Mouse (Mus musculus) heart, embryonic 11.5 days (tissue): ENCODE results near the gene Donson. TPM values are rescaled to one million over a fixed set of nuclear protein-coding genes. Genes with fewer than 3 reads are reported as not detected.

Experiments used
- ATAC-seq: fragments of 200-750 bp; cut with Nextera tagmentation; replicated peaks from 2 replicates; pipeline ENCODE4 v1.8.0; 2017; ENCODE audit warnings: moderate library complexity; ENCODE audit not compliant: insufficient number of reproducible peaks, low FRiP score, low TSS enrichment
- H3K27ac ChIP-seq: fragments of 300-500 bp; sonication (generic); 2 replicates; pipeline ENCODE4 v1.5.1; 2014; ENCODE audit warnings: mild to moderate bottlenecking, low read depth, low read length
- H3K27me3 ChIP-seq: fragments of 300-500 bp; sonication (generic); 2 replicates; pipeline ENCODE4 v1.6.1; 2014; ENCODE audit warnings: mild to moderate bottlenecking, low read length, mixed read lengths; ENCODE audit not compliant: control insufficient read depth, insufficient read depth
- H3K36me3 ChIP-seq: fragments of 300-500 bp; sonication (generic); 2 replicates; pipeline ENCODE4 v1.6.1; 2014; ENCODE audit warnings: mild to moderate bottlenecking, low read length, moderate library complexity, mixed read lengths; ENCODE audit not compliant: control insufficient read depth, insufficient read depth
- H3K4me1 ChIP-seq: fragments of 300-500 bp; sonication (generic); 2 replicates; pipeline ENCODE4 v1.6.1; 2014; ENCODE audit warnings: low read length; ENCODE audit not compliant: control insufficient read depth, insufficient read depth
- H3K4me2 ChIP-seq: fragments of 300-500 bp; sonication (generic); 2 replicates; pipeline ENCODE4 v1.6.1; 2014; ENCODE audit warnings: mild to moderate bottlenecking, moderate library complexity
- H3K4me3 ChIP-seq: fragments of 300-500 bp; sonication (generic); 2 replicates; pipeline ENCODE4 v1.5.1; 2014; ENCODE audit warnings: low read depth, low read length
- H3K9ac ChIP-seq: fragments of 300-500 bp; sonication (generic); 2 replicates; pipeline ENCODE4 v1.6.1; 2014; ENCODE audit warnings: mild to moderate bottlenecking, low read depth, low read length, moderate library complexity
- H3K9me3 ChIP-seq: fragments of 300-500 bp; sonication (generic); replicated peaks from 2 replicates; pipeline ENCODE4 v1.6.1; 2016; ENCODE audit warnings: low read length; ENCODE audit not compliant: control insufficient read depth
- WGBS: fragments of 180-500 bp; shearing (Covaris S2); extraction: QIAGEN DNeasy Blood & Tissue Kit; methylation state at CpG from one replicate; pipeline ENCODE4 v1.1.7; 2014; ENCODE audit not compliant: insufficient replicate concordance; 5-methylcytosine and 5-hydroxymethylcytosine counted together
- polyA plus RNA-seq: library from polyadenylated mRNA; unstranded; fragments of >200 nt; fragmentation: Nextera tagmentation; extraction: Ambion mirVana; gene quantifications from 2 replicates; pipeline ENCODE4 v1.2.1, GENCODE M21; 2014

Gene Donson
- polyA plus RNA-seq, 1 experiment from 2014 or later: 20.7 TPM

GRCm38 (mm10) chr16:91728123-91729065, 39.8 kb upstream of the Donson start, which contains the start of gene Cryzl1:
Gene Cryzl1, minus strand, starts transcription at chr16:91728975.
- WGBS: under 1% methylated on average over 46 of the region's 46 CpGs
- Histone ChIP-seq H3K27ac (peak within 1 kb of the TSS; percentile 91), H3K27me3 (no peaks in the 10 kb centered on the region), H3K4me1 (peaks cover 19% of the 10 kb centered on the region), H3K9ac (peak within 1 kb of the TSS; percentile 80), H3K9me3 (no peaks in the 10 kb centered on the region), H3K4me2 (peak within 1 kb of the TSS; percentile 79), H3K36me3 (peaks cover 2% of the 10 kb centered on the region; the same call in 1 of the 2 replicates), H3K4me3 (peak within 1 kb of the TSS; percentile 82)
- ATAC-seq: peak; percentile 94

GRCm38 (mm10) chr16:91727433-91727832, 38.9 kb upstream of the Donson start:
- ATAC-seq: no peak
- whole genome bisulfite sequencing: 90% methylated on average over 15 of the region's 15 CpGs
- Histone ChIP-seq H3K9me3 (no peaks in the 10 kb centered on the region), H3K4me2 (peak overlapping the region; percentile 75), H3K36me3 (peaks cover 2% of the 10 kb centered on the region; the same call in 1 of the 2 replicates), H3K9ac (no peak overlapping the region), H3K4me1 (peaks cover 19% of the 10 kb centered on the region), H3K27me3 (no peaks in the 10 kb centered on the region), H3K27ac (0 out of 2 replicates have a peak overlapping the region, but pooled peaks have one; percentile 64), H3K4me3 (peak overlapping the region; percentile 82)

DNA sequence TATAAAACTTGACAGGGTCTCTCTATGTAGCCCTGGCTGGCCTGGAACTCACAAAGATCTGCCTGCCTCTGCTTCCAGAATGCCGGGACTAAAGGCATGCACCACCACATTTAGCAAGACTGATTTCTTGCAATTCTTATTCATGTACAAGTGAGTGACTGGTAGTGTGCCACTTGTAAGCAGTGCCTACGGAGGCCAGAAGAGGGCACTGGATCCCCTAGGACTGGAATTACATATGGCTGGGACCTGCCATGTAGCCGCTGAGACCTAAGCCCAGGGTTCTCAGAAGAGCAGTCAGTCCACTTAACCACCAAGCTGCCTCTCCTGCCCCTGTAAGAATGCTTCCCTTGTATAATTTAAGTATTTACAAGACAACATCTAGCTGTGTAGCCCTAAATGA, 35.7 kb upstream of the Donson start:
- peaks cover 2% of the 10 kb centered on the region; the same call in 1 of the 2 replicates for H3K36me3 ChIP-seq
- no peaks in the 10 kb centered on the region for H3K27me3 ChIP-seq
- peaks cover 7% of the 10 kb centered on the region; the same call in 1 of the 2 replicates for H3K4me1 ChIP-seq
- 39% methylated on average over 3 of the region's 3 CpGs for WGBS
- no peaks in the 10 kb centered on the region for H3K9me3 ChIP-seq
- H3K4me3 ChIP-seq: no peak overlapping the region
- no peak overlapping the region for H3K4me2 ChIP-seq
- no peak overlapping the region for H3K9ac ChIP-seq
- H3K27ac ChIP-seq: no peak overlapping the region
- ATAC-seq: no peak

DNA sequence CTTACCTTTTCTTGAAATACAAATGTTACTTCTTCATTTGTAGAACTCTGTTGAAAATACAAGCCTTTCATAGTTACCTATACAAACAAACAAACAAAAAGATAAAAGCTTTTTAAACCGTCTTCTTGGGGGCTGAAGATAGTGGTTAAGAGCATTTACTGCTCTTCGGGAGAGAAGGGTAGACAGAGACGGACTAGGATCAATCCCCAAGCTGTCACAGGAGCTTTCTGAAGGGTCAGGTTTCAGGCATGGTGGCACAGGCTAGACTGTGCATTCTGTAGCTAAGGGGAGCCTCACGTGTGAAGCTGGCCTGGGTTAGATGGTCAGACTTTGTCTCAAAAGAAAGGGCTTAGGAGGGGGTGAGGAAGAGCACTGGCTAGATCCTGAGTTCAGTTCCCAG, 28.8 kb upstream of the Donson start:
- no peaks in the 10 kb centered on the region for H3K27me3 ChIP-seq
- WGBS: 61% methylated on average over 4 of the region's 4 CpGs
- H3K4me1 ChIP-seq: no peaks in the 10 kb centered on the region
- H3K9ac ChIP-seq: no peak overlapping the region
- no peak for ATAC-seq
- no peaks in the 10 kb centered on the region for H3K9me3 ChIP-seq
- no peak overlapping the region for H3K4me3 ChIP-seq
- H3K36me3 ChIP-seq: peaks cover 4% of the 10 kb centered on the region; the same call in 1 of the 2 replicates
- peak overlapping the region; percentile 15; the same call in 1 of the 2 replicates for H3K4me2 ChIP-seq
- H3K27ac ChIP-seq: peak overlapping the region; percentile 84

GRCm38 (mm10) chr16:91716927-91717349, 28.4 kb upstream of the Donson start:
- Histone ChIP-seq H3K4me2 (no peak overlapping the region), H3K9ac (no peak overlapping the region), H3K9me3 (no peaks in the 10 kb centered on the region), H3K27me3 (no peaks in the 10 kb centered on the region), H3K4me3 (no peak overlapping the region), H3K4me1 (no peaks in the 10 kb centered on the region), H3K36me3 (peaks cover 4% of the 10 kb centered on the region; the same call in 1 of the 2 replicates), H3K27ac (peak overlapping the region; percentile 84; the same call in 1 of the 2 replicates)
- peak; percentile 95 for ATAC-seq
- 44% methylated on average over 11 of the region's 11 CpGs for WGBS

GRCm38 (mm10) chr16:91710241-91710640, 21.7 kb upstream of the Donson start:
- no peaks in the 10 kb centered on the region for H3K4me1 ChIP-seq
- peaks cover 13% of the 10 kb centered on the region for H3K36me3 ChIP-seq
- no peak overlapping the region for H3K4me3 ChIP-seq
- H3K27me3 ChIP-seq: no peaks in the 10 kb centered on the region
- no peak overlapping the region for H3K27ac ChIP-seq
- 70% methylated on average over 7 of the region's 7 CpGs for WGBS
- H3K9me3 ChIP-seq: no peaks in the 10 kb centered on the region
- H3K9ac ChIP-seq: no peak overlapping the region
- no peak overlapping the region for H3K4me2 ChIP-seq
- ATAC-seq: no peak

- Histone ChIP-seq H3K4me1 (no peaks in the 10 kb centered on the region), H3K36me3 (peaks cover 10% of the 10 kb centered on the region), H3K27me3 (no peaks in the 10 kb centered on the region), H3K9ac (no peak overlapping the region), H3K4me2 (no peak overlapping the region), H3K9me3 (no peaks in the 10 kb centered on the region), H3K27ac (no peak overlapping the region), H3K4me3 (no peak overlapping the region)
- WGBS: 79% methylated on average over 14 of the region's 14 CpGs
- no peak for ATAC-seq
Measured at GRCm38 (mm10) chr16:91704603-91705340, 16.2 kb upstream of the Donson start.

GRCm38 (mm10) chr16:91702771-91703188, 14.2 kb upstream of the Donson start:
- H3K36me3 ChIP-seq: peaks cover 11% of the 10 kb centered on the region
- H3K9me3 ChIP-seq: no peaks in the 10 kb centered on the region
- H3K27ac ChIP-seq: no peak overlapping the region
- WGBS: 74% methylated on average over 3 of the region's 3 CpGs
- no peak for ATAC-seq
- no peak overlapping the region for H3K4me2 ChIP-seq
- H3K27me3 ChIP-seq: no peaks in the 10 kb centered on the region
- no peak overlapping the region for H3K9ac ChIP-seq
- no peaks in the 10 kb centered on the region for H3K4me1 ChIP-seq
- no peak overlapping the region for H3K4me3 ChIP-seq
